Mouse (Mus musculus) spleen, postnatal 36 days (tissue): ENCODE measurements around the gene Map10.

Experiments
- DNase-seq, 2 experiments: peaks; one replicate each; pipeline ENCODE4 v3.0.0; 2022; ENCODE audit warnings: low spot score in 2 of 2, mixed read lengths in 1 of 2

Map10 gene

GRCm38 (mm10) chr8:125669700-125670195, at the start of gene Map10:
TSS of gene Map10 (plus strand) at chr8:125669818.
- DNase-seq: peak; percentile 78 to 82

- DNase-seq: no peak
These were observed 49.3 kb upstream of the Map10 start for GRCm38 (mm10) chr8:125620301-125620700.

- no peak for DNase-seq
These were observed 45.3 kb upstream of the Map10 start for GRCm38 (mm10) chr8:125624287-125624686.

- DNase-seq: no peak
These were observed 43.2 kb upstream of the Map10 start for GRCm38 (mm10) chr8:125626381-125626780.

GRCm38 (mm10) chr8:125628834-125629233, 40.8 kb upstream of the Map10 start:
- DNase-seq: no peak

GRCm38 (mm10) chr8:125638411-125639058, 31.1 kb upstream of the Map10 start:
- DNase-seq: no peak

- no peak for DNase-seq
These were observed 30.0 kb upstream of the Map10 start for GRCm38 (mm10) chr8:125639631-125640030.

GRCm38 (mm10) chr8:125640766-125641165, 28.9 kb upstream of the Map10 start:
- DNase-seq: no peak

GRCm38 (mm10) chr8:125641808-125642207, 27.8 kb upstream of the Map10 start:
- DNase-seq: no peak

GRCm38 (mm10) chr8:125645757-125646478, 23.7 kb upstream of the Map10 start:
- DNase-seq: no peak

- no peak for DNase-seq
These were observed 20.2 kb upstream of the Map10 start for GRCm38 (mm10) chr8:125649447-125649846.

- DNase-seq: no peak
These were observed 14.8 kb upstream of the Map10 start for GRCm38 (mm10) chr8:125654821-125655220.

GRCm38 (mm10) chr8:125658508-125658907, 11.1 kb upstream of the Map10 start:
- no peak for DNase-seq

- DNase-seq: no peak
These were observed 10.7 kb upstream of the Map10 start for GRCm38 (mm10) chr8:125658926-125659325.

GRCm38 (mm10) chr8:125660397-125660796, 9.2 kb upstream of the Map10 start:
- no peak for DNase-seq

- no peak for DNase-seq
These were observed 7.5 kb upstream of the Map10 start for GRCm38 (mm10) chr8:125661958-125662668.

GRCm38 (mm10) chr8:125662669-125663048, 7.0 kb upstream of the Map10 start:
- no peak for DNase-seq

- DNase-seq: no peak
These were observed 4.3 kb upstream of the Map10 start for GRCm38 (mm10) chr8:125665183-125665875.

- DNase-seq: no peak
These were observed 3.8 kb upstream of the Map10 start for GRCm38 (mm10) chr8:125665876-125666186.

GRCm38 (mm10) chr8:125666201-125666600, 3.4 kb upstream of the Map10 start:
- no peak for DNase-seq

- DNase-seq: no peak
These were observed 2.4 kb upstream of the Map10 start for GRCm38 (mm10) chr8:125667248-125667647.

- no peak for DNase-seq
These were observed 389 bp upstream of the Map10 start for GRCm38 (mm10) chr8:125669159-125669699.
